Mouse (Mus musculus) embryonic facial prominence, embryonic 11.5 days (tissue): ENCODE data around the gene Acsm2. TPM values are rescaled to one million over a fixed set of nuclear protein-coding genes. Genes with fewer than 3 reads are reported as not detected.
"Not testable (repeated sequence)": the region's sequence is repeated elsewhere in the genome, so short reads cannot be mapped to it uniquely, and the experiment has no call there.

Experiments used
- ATAC-seq: fragments of 200-750 bp; cut with Nextera tagmentation; replicated peaks from 2 replicates; pipeline ENCODE4 v1.8.0; 2017; ENCODE audit warnings: low read depth; ENCODE audit not compliant: insufficient number of reproducible peaks, low FRiP score, low TSS enrichment
- DNase-seq: peaks from one replicate; pipeline ENCODE4 v3.0.0-alpha.2; 2015; ENCODE audit warnings: low spot score
- H3K27ac ChIP-seq: fragments of 300-500 bp; sonication (generic); replicated peaks from 2 replicates; pipeline ENCODE4 v1.5.1; 2014; ENCODE audit warnings: mild to moderate bottlenecking, low read depth, low read length, control low read depth
- H3K27me3 ChIP-seq: fragments of 300-500 bp; sonication (generic); 2 replicates; pipeline ENCODE4 v1.6.1; 2014; ENCODE audit warnings: mild to moderate bottlenecking, low read length, moderate library complexity, mixed read lengths; ENCODE audit not compliant: control insufficient read depth, insufficient read depth
- H3K36me3 ChIP-seq: fragments of 300-500 bp; sonication (generic); replicated peaks from 2 replicates; pipeline ENCODE4 v1.6.1; 2014; ENCODE audit warnings: low read depth, mild to moderate bottlenecking, low read length, moderate library complexity, mixed read lengths; ENCODE audit not compliant: control insufficient read depth, insufficient read depth
- H3K4me1 ChIP-seq: fragments of 300-500 bp; sonication (generic); 2 replicates; pipeline ENCODE4 v1.6.1; 2014; ENCODE audit warnings: low read length, mixed read lengths; ENCODE audit not compliant: control insufficient read depth, insufficient read depth
- H3K4me2 ChIP-seq: fragments of 300-500 bp; sonication (generic); 2 replicates; pipeline ENCODE4 v1.6.1; 2014; ENCODE audit warnings: low read depth, mild to moderate bottlenecking, control low read depth, low read length, moderate library complexity
- H3K4me3 ChIP-seq: fragments of 300-500 bp; sonication (generic); 2 replicates; pipeline ENCODE4 v1.5.1; 2014; ENCODE audit warnings: low read depth, low read length, control low read depth
- H3K9ac ChIP-seq: fragments of 300-500 bp; sonication (generic); replicated peaks from 2 replicates; pipeline ENCODE4 v1.6.1; 2014; ENCODE audit warnings: mild to moderate bottlenecking, control low read depth, low read length
- H3K9me3 ChIP-seq: fragments of 300-500 bp; sonication (generic); replicated peaks from 2 replicates; pipeline ENCODE4 v1.6.1; 2016; ENCODE audit warnings: mild to moderate bottlenecking, low read length, inconsistent platforms, mixed read lengths; ENCODE audit not compliant: control insufficient read depth
- WGBS: fragments of 180-500 bp; shearing (Covaris S2); extraction: QIAGEN DNeasy Blood & Tissue Kit; methylation state at CpG from one replicate; pipeline ENCODE4 v1.1.7; 2014; 5-methylcytosine and 5-hydroxymethylcytosine counted together
- polyA plus RNA-seq: library from polyadenylated mRNA; unstranded; fragments of >200 nt; fragmentation: Nextera tagmentation; extraction: Ambion mirVana; gene quantifications from 2 replicates; pipeline ENCODE4 v1.2.1, GENCODE M21; 2014

Gene Acsm2
- polyA plus RNA-seq, 1 experiment from 2014 or later = not detected

GRCm38 (mm10) chr7:119534389-119534788, 19.8 kb upstream of the Acsm2 start:
- WGBS = 80% methylated on average over 2 of the region's 2 CpGs
- no peaks in the 10 kb centered on the region for H3K9me3 ChIP-seq
- H3K9ac ChIP-seq = no peak overlapping the region
- no peak overlapping the region for H3K4me2 ChIP-seq
- H3K36me3 ChIP-seq = no peaks in the 10 kb centered on the region
- no peak overlapping the region for H3K4me3 ChIP-seq
- H3K27me3 ChIP-seq = no peaks in the 10 kb centered on the region
- H3K27ac ChIP-seq = no peak overlapping the region
- DNase-seq (no peak), ATAC-seq (no peak)
- H3K4me1 ChIP-seq = no peaks in the 10 kb centered on the region

GRCm38 (mm10) chr7:119542445-119542844, 11.7 kb upstream of the Acsm2 start:
- 82% methylated on average over 2 of the region's 2 CpGs for WGBS
- no peak overlapping the region for H3K9ac ChIP-seq
- no peak overlapping the region for H3K4me3 ChIP-seq
- H3K9me3 ChIP-seq = no peaks in the 10 kb centered on the region
- H3K4me1 ChIP-seq = no peaks in the 10 kb centered on the region
- H3K27me3 ChIP-seq = no peaks in the 10 kb centered on the region
- H3K4me2 ChIP-seq = no peak overlapping the region
- H3K27ac ChIP-seq = no peak overlapping the region
- ATAC-seq = no peak
- no peak for DNase-seq
- no peaks in the 10 kb centered on the region for H3K36me3 ChIP-seq

- ATAC-seq = no peak
Observed at GRCm38 (mm10) chr7:119545572-119545971, 8.6 kb upstream of the Acsm2 start.

GRCm38 (mm10) chr7:119550471-119551222, 3.5 kb upstream of the Acsm2 start:
- ATAC-seq (no peak), DNase-seq (no peak)
- Histone ChIP-seq H3K9ac (no peak overlapping the region), H3K4me3 (no peak overlapping the region), H3K9me3 (no peaks in the 10 kb centered on the region), H3K36me3 (no peaks in the 10 kb centered on the region), H3K27ac (no peak overlapping the region), H3K27me3 (no peaks in the 10 kb centered on the region), H3K4me2 (no peak overlapping the region), H3K4me1 (no peaks in the 10 kb centered on the region)
- 85% methylated on average over 3 of the region's 3 CpGs for WGBS

More at GRCm38 (mm10) chr7:119545572-119545971, 8.6 kb upstream of the Acsm2 start:
- Histone ChIP-seq H3K9me3 (no peaks in the 10 kb centered on the region), H3K27me3 (no peaks in the 10 kb centered on the region), H3K4me2 (no peak overlapping the region), H3K27ac (no peak overlapping the region), H3K36me3 (no peaks in the 10 kb centered on the region), H3K9ac (no peak overlapping the region), H3K4me1 (no peaks in the 10 kb centered on the region), H3K4me3 (no peak overlapping the region)
- no peak for DNase-seq

GRCm38 (mm10) chr7:119559789-119560451, 5.8 kb downstream of the Acsm2 start:
- Histone ChIP-seq H3K4me2 (no peak overlapping the region), H3K36me3 (no peaks in the 10 kb centered on the region), H3K9ac (no peak overlapping the region), H3K4me1 (no peaks in the 10 kb centered on the region), H3K27ac (no peak overlapping the region), H3K9me3 (no peaks in the 10 kb centered on the region), H3K27me3 (no peaks in the 10 kb centered on the region), H3K4me3 (no peak overlapping the region)
- 91% methylated on average over 3 of the region's 3 CpGs for WGBS
- ATAC-seq = no peak
- DNase-seq = no peak

- Histone ChIP-seq H3K4me2 (no peak overlapping the region), H3K4me3 (no peak overlapping the region), H3K27me3 (no peaks in the 10 kb centered on the region), H3K9me3 (no peaks in the 10 kb centered on the region), H3K9ac (no peak overlapping the region), H3K36me3 (no peaks in the 10 kb centered on the region), H3K27ac (no peak overlapping the region), H3K4me1 (no peaks in the 10 kb centered on the region)
- WGBS = 82% methylated on average over 3 of the region's 3 CpGs
- DNase-seq (no peak), ATAC-seq (no peak)
Observed at GRCm38 (mm10) chr7:119560452-119560835, 6.3 kb downstream of the Acsm2 start.

- no peak for ATAC-seq
- no peak for DNase-seq
- H3K4me1 ChIP-seq = no peaks in the 10 kb centered on the region
- H3K4me2 ChIP-seq = no peak overlapping the region
- no peaks in the 10 kb centered on the region for H3K27me3 ChIP-seq
- no peak overlapping the region for H3K9ac ChIP-seq
- H3K4me3 ChIP-seq = no peak overlapping the region
- 60% methylated on average over 4 of the region's 4 CpGs for WGBS
- H3K27ac ChIP-seq = no peak overlapping the region
- H3K9me3 ChIP-seq = no peaks in the 10 kb centered on the region
- no peaks in the 10 kb centered on the region for H3K36me3 ChIP-seq
Observed at GRCm38 (mm10) chr7:119561441-119561840, 7.3 kb downstream of the Acsm2 start.

GRCm38 (mm10) chr7:119562476-119562875, 8.3 kb downstream of the Acsm2 start:
- not testable (repeated sequence) for H3K36me3 ChIP-seq, H3K4me2 ChIP-seq, DNase-seq, H3K9ac ChIP-seq, H3K4me3 ChIP-seq, H3K9me3 ChIP-seq, ATAC-seq, H3K4me1 ChIP-seq, H3K27me3 ChIP-seq, H3K27ac ChIP-seq
- 95% methylated on average over 2 of the region's 2 CpGs for WGBS
